Mouse (Mus musculus) midbrain, embryonic 16.5 days (tissue): ENCODE measurements around the gene Mrgprg. TPM values are rescaled to one million over a fixed set of nuclear protein-coding genes. Genes with fewer than 3 reads are reported as not detected.
A peak's percentile ranks its signal among the peaks of the same experiment; 100 is the strongest.

Experiments
- ATAC-seq: fragments of 200-750 bp; cut with Nextera tagmentation; 2 replicates; pipeline ENCODE4 v1.8.0; 2017; ENCODE audit warnings: moderate TSS enrichment
- H3K27ac ChIP-seq: fragments of 300-500 bp; sonication (generic); 2 replicates; pipeline ENCODE4 v1.5.1; 2014; ENCODE audit warnings: mild to moderate bottlenecking, low read length, mixed read lengths
- H3K27me3 ChIP-seq: fragments of 300-500 bp; sonication (generic); 2 replicates; pipeline ENCODE4 v1.6.1; 2014; ENCODE audit warnings: low read depth, low read length, mixed read lengths; ENCODE audit not compliant: control insufficient read depth, insufficient read depth
- H3K36me3 ChIP-seq: fragments of 300-500 bp; sonication (generic); 2 replicates; pipeline ENCODE4 v1.6.1; 2014; ENCODE audit warnings: mild to moderate bottlenecking, low read length, moderate library complexity, mixed read lengths; ENCODE audit not compliant: control insufficient read depth, insufficient read depth
- H3K4me1 ChIP-seq: fragments of 300-500 bp; sonication (generic); 2 replicates; pipeline ENCODE4 v1.6.1; 2014; ENCODE audit warnings: mild to moderate bottlenecking, low read length, mixed read lengths; ENCODE audit not compliant: control insufficient read depth, insufficient read depth
- H3K4me2 ChIP-seq: fragments of 300-500 bp; sonication (generic); 2 replicates; pipeline ENCODE4 v1.6.1; 2014; ENCODE audit warnings: mild to moderate bottlenecking, low read length, mixed read lengths
- H3K4me3 ChIP-seq: fragments of 300-500 bp; sonication (generic); 2 replicates; pipeline ENCODE4 v1.5.1; 2014; ENCODE audit warnings: low read depth, mild to moderate bottlenecking, low read length, moderate library complexity, mixed read lengths
- H3K9ac ChIP-seq: fragments of 300-500 bp; sonication (generic); 2 replicates; pipeline ENCODE4 v1.6.1; 2014; ENCODE audit warnings: low read depth, low read length, mixed read lengths
- H3K9me3 ChIP-seq: fragments of 300-500 bp; sonication (generic); replicated peaks from 2 replicates; pipeline ENCODE4 v1.6.1; 2014; ENCODE audit warnings: mild to moderate bottlenecking, low read length, mixed read lengths; ENCODE audit not compliant: control insufficient read depth, poor library complexity, severe bottlenecking
- WGBS: fragments of 180-500 bp; shearing (Covaris S2); extraction: QIAGEN DNeasy Blood & Tissue Kit; methylation state at CpG from one replicate; pipeline ENCODE4 v1.1.7; 2014; 5-methylcytosine and 5-hydroxymethylcytosine counted together
- polyA plus RNA-seq: library from polyadenylated mRNA; unstranded; fragments of >200 nt; fragmentation: Nextera tagmentation; extraction: Ambion mirVana; gene quantifications from 2 replicates; pipeline ENCODE4 v1.2.1, GENCODE M21; 2015

Mrgprg gene
- polyA plus RNA-seq, 1 experiment from 2014 or later: not detected

DNA sequence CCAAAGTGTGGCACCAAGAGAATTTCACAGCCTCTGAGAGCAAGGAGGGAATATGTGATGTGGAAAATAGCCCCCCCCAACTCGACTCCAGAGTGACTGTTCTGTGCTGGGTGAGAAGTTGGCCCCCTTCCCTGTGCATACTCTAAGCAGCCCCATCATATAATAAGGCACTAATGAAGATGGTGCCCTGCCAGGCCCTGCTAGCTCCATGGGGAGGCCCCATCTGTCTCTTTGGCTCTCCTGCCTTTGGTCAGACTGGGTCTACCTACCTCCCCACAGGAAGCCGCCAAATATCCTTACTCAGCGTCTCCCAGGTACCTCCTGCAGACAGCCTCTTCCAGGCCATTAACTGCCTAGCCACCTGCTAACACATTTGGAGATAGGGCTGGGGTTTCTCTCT lies 7.8 kb downstream of the Mrgprg start:
- no peak overlapping the region for H3K27ac ChIP-seq
- H3K27me3 ChIP-seq: peaks cover 12% of the 10 kb centered on the region
- H3K9me3 ChIP-seq: no peaks in the 10 kb centered on the region
- H3K9ac ChIP-seq: no peak overlapping the region
- H3K4me3 ChIP-seq: no peak overlapping the region
- H3K4me1 ChIP-seq: peaks cover 7% of the 10 kb centered on the region; the same call in 1 of the 2 replicates
- H3K4me2 ChIP-seq: no peak overlapping the region
- 64% methylated on average over 3 of the region's 3 CpGs for whole genome bisulfite sequencing
- no peaks in the 10 kb centered on the region for H3K36me3 ChIP-seq
- ATAC-seq: no peak

DNA sequence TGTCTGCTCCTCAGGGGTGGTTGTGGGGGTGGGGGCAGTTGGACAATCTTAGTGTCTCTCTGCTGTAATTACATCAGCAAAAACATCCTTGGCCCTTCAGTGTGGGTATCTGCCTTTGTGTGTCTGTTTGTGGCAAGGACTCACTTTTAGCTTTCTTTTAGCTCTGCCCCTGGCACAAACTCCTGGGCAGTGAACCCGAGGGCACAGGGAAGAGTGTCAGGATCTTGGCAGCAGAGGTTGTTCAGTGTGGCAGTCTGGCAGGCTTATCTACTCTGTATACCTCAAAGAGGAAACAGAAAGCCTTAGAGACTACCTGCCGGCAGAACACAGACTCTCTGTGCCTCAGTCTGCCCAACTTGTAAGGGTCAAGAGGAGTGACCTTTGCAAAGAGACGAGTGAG lies 9.1 kb downstream of the Mrgprg start:
- Histone ChIP-seq H3K4me2 (no peak overlapping the region), H3K9ac (no peak overlapping the region), H3K27ac (no peak overlapping the region), H3K4me3 (no peak overlapping the region), H3K27me3 (peaks cover 12% of the 10 kb centered on the region), H3K36me3 (no peaks in the 10 kb centered on the region), H3K9me3 (no peaks in the 10 kb centered on the region), H3K4me1 (peaks cover 7% of the 10 kb centered on the region; the same call in 1 of the 2 replicates)
- ATAC-seq: no peak
- WGBS: 68% methylated on average over 3 of the region's 3 CpGs

DNA sequence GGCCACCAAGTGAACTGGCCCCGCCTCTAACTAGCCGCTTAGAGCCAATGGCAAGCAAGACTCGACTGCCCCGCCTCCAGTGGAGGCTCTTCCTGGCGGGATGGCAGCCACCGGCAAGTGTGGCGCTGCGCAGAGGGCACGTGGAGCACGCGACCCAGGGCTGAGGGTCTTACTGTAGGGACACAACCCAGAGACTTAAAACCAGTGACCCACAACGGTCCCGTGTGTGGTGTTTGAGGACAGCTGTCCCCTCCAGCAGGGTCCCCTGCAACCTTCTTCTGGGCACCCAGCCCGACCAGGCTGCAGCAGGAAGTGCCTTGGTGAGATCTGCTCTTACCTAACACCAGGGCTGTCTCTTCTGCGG lies 9.8 kb downstream of the Mrgprg start:
- peak overlapping the region; percentile 44 for H3K4me3 ChIP-seq
- peak overlapping the region; percentile 94 for H3K4me2 ChIP-seq
- WGBS: 4% methylated on average over 15 of the region's 15 CpGs
- H3K9me3 ChIP-seq: no peaks in the 10 kb centered on the region
- ATAC-seq: peak; percentile 89
- H3K4me1 ChIP-seq: peaks cover 7% of the 10 kb centered on the region; the same call in 1 of the 2 replicates
- H3K27ac ChIP-seq: no peak overlapping the region
- peaks cover 12% of the 10 kb centered on the region for H3K27me3 ChIP-seq
- peak overlapping the region; percentile 48 for H3K9ac ChIP-seq
- no peaks in the 10 kb centered on the region for H3K36me3 ChIP-seq

DNA sequence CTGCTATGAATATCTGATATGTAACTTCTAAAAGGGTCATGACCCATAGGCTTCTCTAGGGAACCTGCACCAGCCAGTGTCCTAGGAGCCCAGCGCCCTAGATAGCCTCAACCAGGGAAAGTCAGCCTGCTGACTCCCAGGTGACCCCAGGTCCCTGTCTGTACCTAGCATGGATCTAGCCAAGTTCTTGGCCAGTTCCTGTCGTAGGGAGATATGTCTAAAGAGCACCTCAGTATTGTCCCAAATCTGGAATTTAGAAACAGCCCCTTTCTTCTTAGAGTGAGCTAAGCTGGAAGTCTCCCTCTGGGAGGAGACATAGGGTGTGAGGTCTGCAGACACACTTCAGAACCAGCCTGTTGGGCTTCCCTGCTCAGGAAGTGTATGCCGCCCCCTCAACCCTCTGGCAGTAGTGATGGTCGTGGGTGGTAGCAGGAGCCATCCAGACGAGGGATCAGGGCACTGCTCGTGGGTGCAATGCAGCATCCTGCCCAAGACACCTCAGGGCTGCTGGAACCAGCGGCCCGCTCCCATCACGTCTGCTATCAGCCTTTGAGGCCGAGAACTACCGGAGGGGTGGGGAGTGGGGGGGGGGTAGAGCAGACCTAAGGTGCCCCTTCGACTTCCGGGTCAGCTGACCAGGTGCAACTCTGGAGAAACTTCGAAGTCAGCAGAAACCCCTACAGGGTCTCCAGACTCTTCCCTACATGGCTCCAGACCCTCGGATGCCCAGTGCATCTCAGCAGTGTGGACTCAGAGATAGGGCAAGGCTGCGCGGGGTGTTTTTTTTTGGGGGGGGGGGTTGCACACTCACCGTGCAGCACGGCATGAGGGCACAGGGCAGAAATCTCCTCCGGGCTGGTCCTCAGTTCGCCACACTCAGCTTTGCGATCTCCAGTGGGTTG lies 10.4 kb downstream of the Mrgprg start, which contains the start of gene Osbpl5:
TSS of gene Osbpl5 (minus strand) at position 861 of the 902 bp plus-strand sequence.
- Histone ChIP-seq H3K4me2 (peak within 1 kb of the TSS; percentile 94), H3K27me3 (peaks cover 12% of the 10 kb centered on the region), H3K36me3 (no peaks in the 10 kb centered on the region), H3K9ac (peak within 1 kb of the TSS; percentile 48), H3K4me3 (peak within 1 kb of the TSS; percentile 44), H3K9me3 (no peaks in the 10 kb centered on the region), H3K27ac (no peak within 1 kb of the TSS), H3K4me1 (peaks cover 7% of the 10 kb centered on the region; the same call in 1 of the 2 replicates)
- no peak for ATAC-seq
- WGBS: 26% methylated on average over 22 of the region's 22 CpGs

DNA sequence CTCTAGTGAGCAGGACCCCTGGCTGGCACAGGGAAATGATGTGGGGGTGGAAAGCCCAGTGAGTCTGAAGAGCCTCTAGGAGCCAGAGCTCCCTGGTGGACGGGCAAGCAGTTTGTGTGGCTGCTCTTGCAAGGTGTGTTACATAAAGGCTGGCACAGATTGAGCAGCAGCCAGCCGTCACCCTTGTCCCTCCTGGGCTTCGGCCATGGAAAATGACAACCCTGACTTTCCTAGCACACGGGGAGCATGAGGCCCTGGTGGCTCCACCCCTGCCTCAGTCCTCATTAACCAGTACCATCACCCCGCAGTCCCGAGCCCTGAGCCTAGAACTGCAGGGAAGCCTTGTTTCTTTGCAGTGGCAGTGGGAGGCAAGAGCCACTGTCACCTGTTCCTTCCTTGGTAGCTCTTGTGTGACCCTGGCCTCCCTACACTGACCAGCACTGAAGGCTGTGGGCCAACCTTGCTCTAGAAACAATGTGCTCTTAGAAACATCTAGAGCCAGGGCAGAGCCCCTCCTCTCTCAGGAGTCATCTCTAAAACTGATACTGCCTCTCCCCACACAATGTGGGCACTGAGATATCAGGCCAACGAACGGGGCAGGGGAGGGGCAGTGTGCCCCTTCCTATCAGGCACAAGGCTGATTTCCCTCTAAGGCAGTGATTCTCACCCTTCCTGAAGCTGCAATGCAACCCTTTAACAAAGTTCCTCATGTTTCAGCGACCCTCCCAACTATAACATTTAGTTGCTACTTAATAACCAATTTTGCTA lies 11.3 kb downstream of the Mrgprg start:
- H3K27me3 ChIP-seq: peaks cover 12% of the 10 kb centered on the region
- no peak for ATAC-seq
- no peak overlapping the region for H3K27ac ChIP-seq
- 74% methylated on average over 9 of the region's 9 CpGs for WGBS
- H3K4me2 ChIP-seq: no peak overlapping the region
- H3K9ac ChIP-seq: no peak overlapping the region
- H3K4me3 ChIP-seq: no peak overlapping the region
- no peaks in the 10 kb centered on the region for H3K9me3 ChIP-seq
- peaks cover 7% of the 10 kb centered on the region; the same call in 1 of the 2 replicates for H3K4me1 ChIP-seq
- H3K36me3 ChIP-seq: no peaks in the 10 kb centered on the region

DNA sequence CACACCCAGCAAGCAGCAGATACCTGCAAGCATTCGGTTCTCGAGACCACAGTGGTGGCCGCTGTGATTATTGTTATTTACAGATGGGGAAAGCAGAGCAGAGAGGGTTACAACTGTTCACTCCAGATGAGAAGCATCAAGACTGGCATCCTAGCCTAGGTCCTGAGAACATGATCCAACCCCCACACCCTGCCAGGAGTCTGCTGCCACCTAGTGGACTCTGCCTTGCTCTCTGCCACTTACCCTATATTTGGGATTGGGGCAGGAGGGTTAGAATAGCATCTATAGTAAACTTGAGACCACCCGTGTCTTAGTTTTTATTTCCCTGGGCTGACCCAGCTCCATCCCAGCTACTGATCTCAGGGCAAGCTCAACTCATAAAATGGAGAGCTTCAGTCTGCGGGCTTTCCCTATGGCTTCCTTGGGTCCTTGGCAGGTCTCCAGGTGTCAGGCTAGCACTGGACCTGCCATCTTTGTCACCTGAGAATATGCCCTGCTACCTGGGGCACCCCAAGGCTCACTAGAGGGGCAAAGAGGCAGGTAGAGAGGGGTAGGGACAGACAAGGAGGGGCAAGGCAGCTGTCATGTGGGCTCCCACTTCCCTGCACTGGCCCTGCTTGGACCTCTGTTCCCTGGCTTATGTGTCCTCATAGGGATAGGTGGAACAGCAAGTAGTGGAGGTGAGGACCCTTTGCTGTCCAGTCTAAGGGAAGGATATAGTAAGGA lies 12.6 kb downstream of the Mrgprg start:
- no peak overlapping the region for H3K4me2 ChIP-seq
- peaks cover 12% of the 10 kb centered on the region for H3K27me3 ChIP-seq
- WGBS: 45% methylated on average over 5 of the region's 5 CpGs
- no peak overlapping the region for H3K4me3 ChIP-seq
- H3K27ac ChIP-seq: no peak overlapping the region
- no peak overlapping the region for H3K9ac ChIP-seq
- peaks cover 7% of the 10 kb centered on the region; the same call in 1 of the 2 replicates for H3K4me1 ChIP-seq
- ATAC-seq: no peak
- no peaks in the 10 kb centered on the region for H3K36me3 ChIP-seq
- H3K9me3 ChIP-seq: no peaks in the 10 kb centered on the region

DNA sequence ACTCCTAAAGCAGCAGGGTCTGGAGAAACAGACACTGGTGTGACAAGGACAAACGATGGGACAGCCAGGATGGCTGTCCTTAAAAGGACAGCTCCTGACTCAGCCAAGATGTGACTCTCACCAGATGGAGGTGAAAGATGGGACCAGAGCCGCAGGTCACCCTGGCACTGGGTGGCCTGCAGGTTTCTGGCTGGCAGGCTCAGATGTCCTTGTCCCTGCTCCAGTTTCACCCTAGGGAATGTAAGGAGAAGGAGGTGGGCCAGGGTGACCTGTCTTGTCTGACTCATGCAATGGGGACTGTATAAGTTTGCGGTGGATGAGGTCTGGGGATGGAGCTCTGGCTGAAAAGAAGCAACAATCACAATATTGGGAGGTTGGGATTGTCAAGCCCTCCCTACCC lies 14.2 kb downstream of the Mrgprg start:
- Histone ChIP-seq H3K4me2 (no peak overlapping the region), H3K4me1 (peaks cover 14% of the 10 kb centered on the region), H3K4me3 (no peak overlapping the region), H3K27me3 (peaks cover 12% of the 10 kb centered on the region), H3K9me3 (no peaks in the 10 kb centered on the region), H3K9ac (no peak overlapping the region), H3K36me3 (no peaks in the 10 kb centered on the region), H3K27ac (no peak overlapping the region)
- whole genome bisulfite sequencing: 85% methylated on average over 3 of the region's 3 CpGs
- ATAC-seq: no peak

DNA sequence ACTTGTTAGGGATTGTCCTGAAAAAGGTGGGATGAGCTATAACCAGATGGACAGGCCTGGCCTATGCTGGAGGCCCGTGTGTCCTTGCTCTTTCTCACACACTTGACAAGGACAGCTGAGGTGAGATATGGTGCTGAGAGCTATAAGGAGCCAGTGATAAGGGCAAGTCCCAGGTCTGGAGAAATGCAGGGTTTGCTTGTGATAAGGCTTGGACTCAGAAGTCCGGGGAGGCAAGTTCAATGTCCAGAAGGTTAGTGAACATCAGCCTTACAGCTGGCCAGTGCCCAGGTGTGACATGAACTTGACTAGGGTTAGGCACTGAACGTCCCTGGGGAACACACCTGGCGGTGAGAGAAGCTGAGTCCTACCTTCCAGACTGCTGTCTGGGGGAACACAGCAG lies 14.7 kb downstream of the Mrgprg start:
- 77% methylated on average over 4 of the region's 4 CpGs for WGBS
- H3K27ac ChIP-seq: no peak overlapping the region
- H3K9ac ChIP-seq: no peak overlapping the region
- no peaks in the 10 kb centered on the region for H3K36me3 ChIP-seq
- H3K9me3 ChIP-seq: no peaks in the 10 kb centered on the region
- no peak for ATAC-seq
- peaks cover 12% of the 10 kb centered on the region for H3K27me3 ChIP-seq
- H3K4me2 ChIP-seq: no peak overlapping the region
- no peak overlapping the region for H3K4me3 ChIP-seq
- peaks cover 11% of the 10 kb centered on the region for H3K4me1 ChIP-seq
